Mouse (Mus musculus): ENCODE data around the gene Thop1.

GRCm38 (mm10) chr10:81052577-81052976 lies 17.3 kb upstream of the Thop1 start:
- TF ChIP-seq EP300 (IDR thresholded peaks at IDR 0.05; ENCODE audit: low read depth in 1 of 2, low read length in 2 of 2) (no peak), BHLHE40 (IDR thresholded peaks at IDR 0.05; ENCODE audit: borderline replicate concordance, low read depth, low read length) (no peak), MYB (IDR thresholded peaks at IDR 0.05; ENCODE audit: low read depth, low read length) (no peak), CHD2 (IDR thresholded peaks at IDR 0.05; ENCODE audit: low read length) (no peak), TAL1 (IDR thresholded peaks at IDR 0.05; ENCODE audit: low read length) (no peak), RAD21 (IDR thresholded peaks at IDR 0.05; ENCODE audit: low read depth, low read length) (no peak), NRF1 (IDR thresholded peaks at IDR 0.05; ENCODE audit: insufficient read depth, low read depth, low read length, poor library complexity, severe bottlenecking) (no peak), GATA1 (IDR thresholded peaks at IDR 0.05; ENCODE audit: low read depth, low read length) (no peak), POLR2A (IDR thresholded peaks at IDR 0.05; ENCODE audit: control insufficient read depth in 1 of 2, insufficient read depth in 1 of 2, low read depth in 1 of 2, low read length in 2 of 2, poor library complexity in 1 of 2) (no peak), MYC (IDR thresholded peaks at IDR 0.05; ENCODE audit: low read depth, low read length) (no peak), MAZ (IDR thresholded peaks at IDR 0.05; ENCODE audit: low read depth, low read length) (no peak), POLR2AphosphoS2 (IDR thresholded peaks at IDR 0.05; ENCODE audit: low read length) (no peak), KAT2A (conservative IDR thresholded peaks at IDR 0.05; ENCODE audit: low read depth, low read length) (no peak), CTCF (IDR thresholded peaks at IDR 0.05 in 2 of 3, conservative IDR thresholded peaks at IDR 0.05 in 1 of 3; ENCODE audit: control insufficient read depth in 1 of 3, insufficient read depth in 1 of 3, low read depth in 2 of 3, low read length in 3 of 3, poor library complexity in 1 of 3, severe bottlenecking in 1 of 3) (no peak)
